Mouse (Mus musculus) cerebellum, adult 18-20 months (tissue): Measurements from ENCODE around the gene Lct.
"Not testable (repeated sequence)": the region's sequence is repeated elsewhere in the genome, so short reads cannot be mapped to it uniquely, and the experiment has no call there.

Source experiments
- DNase-seq, 2 experiments: peaks; one replicate each; pipeline ENCODE4 v3.0.0; 2021

Gene Lct

GRCm38 (mm10) chr1:128328218-128328617 lies at the start of gene Lct:
TSS of gene Lct (minus strand) at chr1:128328318.
- no peak for DNase-seq

- DNase-seq = no peak
Observed at GRCm38 (mm10) chr1:128376841-128377240, 48.7 kb upstream of the Lct start.

GRCm38 (mm10) chr1:128372143-128372860 lies 44.2 kb upstream of the Lct start:
- DNase-seq = no peak

- DNase-seq = no peak
Observed at GRCm38 (mm10) chr1:128368732-128369441, 40.8 kb upstream of the Lct start.

GRCm38 (mm10) chr1:128360601-128361000 lies 32.5 kb upstream of the Lct start:
- DNase-seq = peak; percentile 61 to 66

- peak; percentile 90 to 93 for DNase-seq
Observed at GRCm38 (mm10) chr1:128359554-128360376, 31.6 kb upstream of the Lct start, which contains the start of gene Mcm6. TSS of gene Mcm6 (minus strand) at chr1:128359664.

- DNase-seq = no peak
Observed at GRCm38 (mm10) chr1:128358916-128359553, 30.9 kb upstream of the Lct start.

- no peak for DNase-seq
Observed at GRCm38 (mm10) chr1:128358276-128358675, 30.2 kb upstream of the Lct start.

- DNase-seq = no peak
Observed at GRCm38 (mm10) chr1:128357452-128357851, 29.3 kb upstream of the Lct start.

- DNase-seq = no peak
Observed at GRCm38 (mm10) chr1:128353092-128353491, 25.0 kb upstream of the Lct start.

GRCm38 (mm10) chr1:128344232-128344631 lies 16.1 kb upstream of the Lct start:
- no peak for DNase-seq

- DNase-seq = no peak
Observed at GRCm38 (mm10) chr1:128337708-128338320, 9.7 kb upstream of the Lct start.

- no peak for DNase-seq
Observed at GRCm38 (mm10) chr1:128330313-128330712, 2.2 kb upstream of the Lct start.

GRCm38 (mm10) chr1:128327165-128327564 lies 953 bp downstream of the Lct start:
- no peak for DNase-seq

- no peak for DNase-seq
Observed at GRCm38 (mm10) chr1:128324776-128325175, 3.3 kb downstream of the Lct start.

- DNase-seq = no peak
Observed at GRCm38 (mm10) chr1:128323026-128323643, 5.0 kb downstream of the Lct start.

- not testable (repeated sequence) for DNase-seq
Observed at GRCm38 (mm10) chr1:128319266-128319665, 8.9 kb downstream of the Lct start.

GRCm38 (mm10) chr1:128314665-128315064 lies 13.5 kb downstream of the Lct start:
- DNase-seq = no peak

GRCm38 (mm10) chr1:128309043-128309442 lies 19.1 kb downstream of the Lct start:
- peak in 1 of 2 experiments; percentile 22 for DNase-seq

GRCm38 (mm10) chr1:128303900-128304299 lies 24.2 kb downstream of the Lct start:
- DNase-seq = peak; percentile 90 to 94

- DNase-seq = no peak
Observed at GRCm38 (mm10) chr1:128295717-128296528, 32.2 kb downstream of the Lct start.
